Mouse (Mus musculus) embryonic stem cell, embryonic (primary cell): ENCODE measurements around the gene Klhdc7b.

Source experiments
- CTCF ChIA-PET, 4 experiments: fragments of 300-600 bp in 2 of 4; fragments of 350-600 bp in 2 of 4; sonication (Branson Sonifier 250); formaldehyde crosslinking; loops; one replicate each; lab custom pipeline; 2022; ENCODE audit warnings: inconsistent platforms in 2 of 4; lab: Charles Lee
- POLR2A ChIA-PET, 4 experiments: fragments of 300-600 bp in 2 of 4; fragments of 350-600 bp in 2 of 4; sonication (Branson Sonifier 250); formaldehyde crosslinking; loops; one replicate each; lab custom pipeline; 2022; ENCODE audit warnings: antibody characterized with exemption in 4 of 4, inconsistent platforms in 1 of 4; lab: Charles Lee

The Klhdc7b gene

DNA sequence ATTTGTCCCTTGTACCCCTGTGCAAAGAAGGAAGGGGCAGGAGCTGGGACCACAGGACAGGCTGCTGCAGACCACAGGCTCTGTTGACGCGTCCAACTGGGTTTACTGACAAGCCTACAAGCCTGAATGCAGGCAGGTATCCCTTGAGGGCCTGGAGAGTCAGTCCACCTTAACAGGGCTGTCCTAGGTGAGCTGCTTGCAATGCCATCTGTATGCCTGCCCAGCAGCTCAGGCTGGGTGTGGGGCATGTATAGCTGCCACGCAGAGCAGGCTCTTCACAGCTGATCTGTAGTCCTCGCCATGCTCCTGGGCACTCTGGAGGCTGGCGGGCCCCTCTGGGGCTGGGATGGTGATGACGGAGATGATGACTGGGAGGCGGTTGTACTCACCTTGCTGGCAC, at the start of gene Klhdc7b:
TSS of gene Klhdc7b (plus strand) at position 301 of the 400 bp plus-strand sequence.
- ChIA-PET POLR2A (interaction anchor here in 3 of 4 experiments (0.5 to 5.6 kb wide), 10 partner anchors 8 to 45 kb away, joined by 3 to 50 read pairs (median 6); partner anchors contain the start of genes Cpt1b (in 2 of the 3), Sco2 (in 2 of the 3), Tymp (in 2 of the 3) and C730034F03Rik (in 1 of the 3)), CTCF (interaction anchor here in 1 of 4 experiments (2.5 kb wide), 1 partner anchor 11 kb away, joined by 9 read pairs; the partner anchor contains the start of gene Sco2)

DNA sequence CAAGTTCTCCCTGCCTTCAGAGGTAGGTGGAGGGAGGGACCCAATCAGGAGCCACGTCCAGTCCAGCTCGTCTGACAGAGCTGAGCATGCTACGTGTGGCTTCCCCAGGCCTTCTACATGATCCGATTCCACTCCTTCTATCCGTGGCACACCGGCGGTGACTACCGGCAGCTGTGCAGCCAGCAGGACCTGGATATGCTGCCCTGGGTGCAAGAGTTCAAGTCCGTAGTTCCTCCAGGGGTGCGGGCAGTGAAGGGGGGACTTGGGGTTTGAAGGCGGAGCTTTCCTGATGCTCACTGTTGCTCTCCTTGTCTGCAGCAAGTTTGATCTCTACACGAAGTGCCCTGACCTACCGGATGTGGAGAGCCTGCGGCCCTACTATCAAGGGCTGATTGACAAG, 48.3 kb upstream of the Klhdc7b start:
- POLR2A ChIA-PET = interaction anchor here in 3 of 4 experiments (0.8 to 4.8 kb wide), 9 partner anchors 8 to 141 kb away, joined by 3 to 37 read pairs (median 6); partner anchors contain the start of genes Adm2 (in 2 of the 3), Sbf1 (in 2 of the 3) and Sco2 (in 1 of the 3)
- CTCF ChIA-PET = interaction anchor here in 2 of 4 experiments (0.7 to 2.0 kb wide), 4 partner anchors 10 to 140 kb away, joined by 3 to 5 read pairs (median 3); partner anchors contain the start of genes Dennd6b (in 1 of the 2) and Sbf1 (in 1 of the 2)

DNA sequence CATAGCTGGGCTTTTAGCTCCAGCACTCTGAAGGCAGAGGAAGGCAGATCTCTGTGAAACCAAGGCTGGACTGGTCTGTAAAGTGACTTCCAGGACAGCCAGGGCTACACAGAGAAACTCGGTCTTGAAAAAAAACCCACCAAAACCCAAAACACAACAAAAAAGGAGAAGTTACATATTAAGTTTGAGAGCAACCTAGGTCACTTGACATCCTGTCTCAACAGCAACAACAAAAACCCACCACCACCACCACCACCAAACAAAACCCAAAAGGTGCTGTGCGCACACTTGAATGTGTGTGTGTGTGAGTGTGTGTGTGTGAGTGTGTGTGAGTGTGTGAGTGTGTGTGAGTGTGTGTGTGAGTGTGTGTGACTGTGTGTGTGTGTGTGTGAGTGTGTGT, 45.0 kb upstream of the Klhdc7b start:
- CTCF ChIA-PET = interaction anchor here in 1 of 4 experiments (0.7 kb wide), 1 partner anchor 14 kb away, joined by 3 read pairs; no protein-coding TSS in a partner anchor
- POLR2A ChIA-PET = interaction anchor here in 1 of 4 experiments (1.1 to 1.4 kb wide), 2 partner anchors 13 to 17 kb away, joined by 3 read pairs; partner anchors contain the start of gene Adm2

- ChIA-PET POLR2A (interaction anchor here in 1 of 4 experiments (0.5 to 1.4 kb wide), 4 partner anchors 9 to 250 kb away, joined by 3 to 5 read pairs (median 3); partner anchors contain the start of gene Adm2), CTCF (interaction anchor here in 1 of 4 experiments (0.7 kb wide), 1 partner anchor 13 kb away, joined by 3 read pairs; no protein-coding TSS in a partner anchor)
These were observed 44.6 kb upstream of the Klhdc7b start for GRCm38 (mm10) chr15:89340136-89340535.

GRCm38 (mm10) chr15:89341678-89342077, 43.0 kb upstream of the Klhdc7b start:
- CTCF ChIA-PET = interaction anchor here in 1 of 4 experiments (1.0 kb wide), 1 partner anchor 19 kb away, joined by 4 read pairs; no protein-coding TSS in a partner anchor
- POLR2A ChIA-PET = no interaction called here

- POLR2A ChIA-PET = interaction anchor here in 1 of 4 experiments (0.9 to 1.5 kb wide), 2 partner anchors 17 to 30 kb away, joined by 3 read pairs; partner anchors contain the start of gene Sco2
- CTCF ChIA-PET = interaction anchor here in 1 of 4 experiments (0.6 kb wide), 1 partner anchor 216 kb away, joined by 5 read pairs; no protein-coding TSS in a partner anchor
These were observed 41.4 kb upstream of the Klhdc7b start for GRCm38 (mm10) chr15:89343325-89343724.

- ChIA-PET POLR2A (interaction anchor here in 3 of 4 experiments (0.8 to 16.3 kb wide), 9 partner anchors 9 to 227 kb away, joined by 3 to 248 read pairs (median 3); partner anchors contain the start of genes Hdac10 (in 1 of the 3), Odf3b (in 1 of the 3), Sbf1 (in 1 of the 3) and Sco2 (in 1 of the 3)), CTCF (interaction anchor here in 2 of 4 experiments (1.3 to 1.8 kb wide), 2 partner anchors 23 to 24 kb away, joined by 3 to 7 read pairs; partner anchors contain the start of gene Sco2 (in 1 of the 2))
These were observed 34.3 kb upstream of the Klhdc7b start for GRCm38 (mm10) chr15:89350447-89350846.

DNA sequence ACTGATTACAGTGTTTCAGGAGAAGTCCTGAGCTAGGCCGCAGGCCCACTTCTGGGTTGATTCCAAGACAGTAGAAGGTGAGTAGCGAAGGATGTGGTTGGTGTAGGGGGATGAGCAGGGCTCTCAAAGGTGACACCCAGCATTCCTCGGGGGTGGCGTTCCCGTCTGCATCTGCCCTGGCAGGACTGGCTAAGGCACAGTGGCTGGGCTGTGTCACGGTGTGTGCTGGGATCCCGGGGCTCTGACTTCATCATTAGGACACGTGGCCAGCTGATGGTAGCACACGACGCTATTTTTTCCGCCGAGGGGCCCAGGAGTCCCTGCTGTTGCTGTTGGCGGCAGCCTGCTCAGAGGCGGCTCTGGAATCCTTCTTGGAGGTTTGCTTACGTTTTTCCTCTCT, 33.4 kb upstream of the Klhdc7b start:
- ChIA-PET POLR2A (interaction anchor here in 3 of 4 experiments (0.8 to 16.3 kb wide), 9 partner anchors 8 to 228 kb away, joined by 3 to 248 read pairs (median 3); partner anchors contain the start of genes Hdac10 (in 1 of the 3), Odf3b (in 1 of the 3), Sbf1 (in 1 of the 3) and Sco2 (in 1 of the 3)), CTCF (interaction anchor here in 1 of 4 experiments (1.8 kb wide), 1 partner anchor 23 kb away, joined by 7 read pairs; the partner anchor contains the start of gene Sco2)

DNA sequence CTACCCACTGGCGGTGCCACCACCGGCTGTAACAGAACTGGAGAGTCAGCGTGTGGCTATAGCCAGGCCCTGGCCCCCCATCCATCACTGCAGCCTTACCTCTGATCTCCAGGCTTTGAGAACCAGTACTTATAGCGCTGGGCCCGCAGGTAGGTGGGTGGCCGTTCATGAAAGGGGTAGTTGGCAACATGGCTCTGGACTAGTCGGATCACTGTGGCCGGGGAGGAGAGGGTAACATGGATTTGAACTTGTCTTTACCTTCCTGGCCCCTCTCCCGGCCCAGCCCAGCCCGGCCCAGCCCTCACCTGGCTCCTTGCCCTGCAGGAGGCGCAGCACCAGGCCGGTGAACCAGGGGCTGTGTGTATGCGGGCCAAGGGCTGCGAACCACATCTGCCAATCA, 32.7 kb upstream of the Klhdc7b start:
- ChIA-PET POLR2A (interaction anchor here in 2 of 4 experiments (0.6 to 16.3 kb wide), 7 partner anchors 9 to 37 kb away, joined by 3 to 248 read pairs (median 3); partner anchors contain the start of genes Sco2 (in 2 of the 2), Odf3b (in 1 of the 2), Sbf1 (in 1 of the 2) and Tymp (in 1 of the 2)), CTCF (interaction anchor here in 1 of 4 experiments (1.8 kb wide), 1 partner anchor 22 kb away, joined by 7 read pairs; the partner anchor contains the start of gene Sco2)

GRCm38 (mm10) chr15:89352795-89353194, 31.9 kb upstream of the Klhdc7b start:
- CTCF ChIA-PET = interaction anchor here in 2 of 4 experiments (0.6 to 1.6 kb wide), 2 partner anchors 13 to 66 kb away, joined by 3 to 4 read pairs; no protein-coding TSS in a partner anchor
- POLR2A ChIA-PET = interaction anchor here in 2 of 4 experiments (0.6 to 16.3 kb wide), 5 partner anchors 11 to 28 kb away, joined by 3 to 248 read pairs (median 3); partner anchors contain the start of genes Sco2 (in 2 of the 2), Odf3b (in 1 of the 2) and Tymp (in 1 of the 2)

DNA sequence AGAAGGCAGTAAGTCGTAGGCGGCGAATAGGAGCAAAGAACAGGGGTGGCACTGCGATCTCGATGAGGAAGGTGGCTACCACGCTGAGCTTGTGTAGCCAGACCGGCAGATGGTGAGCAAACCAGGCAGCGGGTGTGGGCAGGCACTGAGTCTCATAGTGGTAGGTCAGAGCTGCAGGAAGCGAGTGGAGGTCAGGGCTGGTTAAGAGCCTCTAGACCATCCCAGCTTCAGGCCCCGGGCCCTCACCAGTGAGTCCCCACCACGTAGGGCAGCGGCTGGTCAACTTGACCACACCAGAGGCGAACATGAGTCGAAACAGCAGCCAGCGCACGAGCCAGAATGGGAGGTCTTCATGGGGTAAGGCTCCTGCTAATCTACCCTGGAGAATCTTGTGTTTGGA, 30.9 kb upstream of the Klhdc7b start:
- ChIA-PET CTCF (interaction anchor here in 1 of 4 experiments (1.6 kb wide), 1 partner anchor 14 kb away, joined by 3 read pairs; no protein-coding TSS in a partner anchor), POLR2A (interaction anchor here in 2 of 4 experiments (0.5 to 16.3 kb wide), 5 partner anchors 14 to 141 kb away, joined by 3 to 248 read pairs (median 5); partner anchors contain the start of genes Sco2 (in 2 of the 2), Miox (in 1 of the 2), Odf3b (in 1 of the 2) and Tymp (in 1 of the 2))

GRCm38 (mm10) chr15:89354455-89354854, 30.3 kb upstream of the Klhdc7b start:
- POLR2A ChIA-PET = interaction anchor here in 2 of 4 experiments (0.9 to 16.3 kb wide), 4 partner anchors 18 to 172 kb away, joined by 4 to 248 read pairs (median 40); partner anchors contain the start of genes Sco2 (in 2 of the 2), Miox (in 1 of the 2), Odf3b (in 1 of the 2) and Tymp (in 1 of the 2)
- CTCF ChIA-PET = no interaction called here

DNA sequence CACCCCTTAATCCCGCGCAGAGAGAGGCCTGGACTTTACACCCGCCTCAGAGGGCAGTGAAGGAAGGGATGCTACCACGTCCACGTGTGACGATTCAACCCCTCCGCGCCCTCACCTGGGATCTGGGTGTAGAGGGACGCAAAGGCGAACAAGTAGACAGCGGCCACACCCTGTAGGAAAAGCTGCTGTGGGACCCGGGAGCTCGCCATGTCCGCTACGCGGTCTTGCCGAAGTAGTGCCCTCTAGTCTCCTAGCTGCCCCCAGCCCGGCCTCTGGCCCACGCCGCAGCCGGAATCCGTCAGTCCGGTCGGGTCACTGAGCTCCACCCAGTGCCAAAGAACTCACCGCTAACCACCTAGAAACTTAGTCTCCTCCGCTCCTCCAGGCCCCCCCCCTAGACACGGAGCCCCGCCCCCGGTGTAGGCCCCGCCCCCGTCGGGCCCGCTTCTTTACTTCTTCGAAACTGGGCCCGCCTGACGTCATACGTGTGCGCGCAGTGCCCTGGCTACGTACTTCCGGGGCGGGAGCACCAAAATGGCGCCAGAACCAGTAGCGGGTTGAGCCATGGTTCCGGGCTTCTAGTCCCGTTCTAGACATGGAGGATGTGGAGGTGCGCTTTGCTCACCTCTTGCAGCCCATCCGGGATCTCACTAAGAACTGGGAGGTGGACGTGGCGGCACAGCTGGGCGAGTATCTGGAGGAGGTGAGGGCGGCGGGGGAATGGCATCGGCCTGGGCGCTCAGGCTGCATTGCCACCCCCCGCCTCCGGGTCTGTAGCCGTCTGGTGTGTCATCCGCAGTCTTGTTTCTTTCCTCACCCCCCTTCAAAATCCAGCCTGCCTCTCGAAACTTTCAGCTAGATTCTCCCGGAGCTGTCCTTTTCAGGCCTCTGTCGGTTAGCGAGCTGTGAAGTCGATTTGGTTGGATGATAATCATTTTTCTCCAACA, 29.2 kb upstream of the Klhdc7b start, which contains the start of the genes Lmf2 and Ncaph2:
TSS of gene Lmf2 (minus strand) at position 419 of the 947 bp plus-strand sequence.
TSS of gene Ncaph2 (plus strand) at position 479 of the 947 bp plus-strand sequence.
- POLR2A ChIA-PET = interaction anchor here in 3 of 4 experiments (0.5 to 16.3 kb wide), 51 partner anchors 9 to 896 kb away, joined by 3 to 248 read pairs (median 4); partner anchors contain the start of genes C730034F03Rik (in 3 of the 3), Chkb (in 3 of the 3), Cpt1b (in 3 of the 3) and Sco2 (in 3 of the 3)
- CTCF ChIA-PET = interaction anchor here (0.6 to 4.5 kb wide), 7 partner anchors 17 to 160 kb away, joined by 3 to 30 read pairs (median 3); partner anchors contain the start of genes Sco2 (in 3 of the 4), Dennd6b (in 1 of the 4) and Sbf1 (in 1 of the 4)

DNA sequence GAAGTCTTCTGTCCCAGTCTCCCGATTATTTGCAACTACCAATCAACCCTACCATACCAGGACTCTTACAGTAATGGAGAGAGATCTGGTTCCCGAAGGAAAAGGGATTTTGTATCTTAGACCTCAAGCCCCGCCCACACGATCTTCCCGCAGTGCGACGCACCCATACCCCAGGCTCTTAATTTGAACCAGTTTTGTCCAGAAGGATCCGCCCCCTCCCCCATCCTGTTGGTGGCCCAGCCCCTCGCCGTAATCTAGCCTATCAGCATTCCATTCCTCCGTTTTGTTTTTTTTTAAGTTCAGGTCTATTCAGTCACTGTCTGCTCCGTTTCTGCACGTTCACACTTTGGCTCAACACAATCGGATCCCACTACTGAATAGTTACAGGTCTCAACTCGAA, 28.3 kb upstream of the Klhdc7b start:
- POLR2A ChIA-PET = interaction anchor here (0.7 to 16.3 kb wide), 39 partner anchors 8 to 1899 kb away, joined by 3 to 248 read pairs (median 4); partner anchors contain the start of genes Sco2 (in 4 of the 4), Chkb (in 2 of the 4), Cpt1b (in 2 of the 4) and Tubgcp6 (in 2 of the 4)
- CTCF ChIA-PET = interaction anchor here (0.6 to 4.5 kb wide), 8 partner anchors 17 to 1620 kb away, joined by 3 to 30 read pairs (median 3); partner anchors contain the start of genes Sco2 (in 2 of the 4), C730034F03Rik (in 1 of the 4), Chkb (in 1 of the 4) and Gm44502 (in 1 of the 4)

GRCm38 (mm10) chr15:89358784-89359183, 25.9 kb upstream of the Klhdc7b start:
- POLR2A ChIA-PET = interaction anchor here in 2 of 4 experiments (1.0 to 16.3 kb wide), 6 partner anchors 8 to 70 kb away, joined by 3 to 248 read pairs (median 4); partner anchors contain the start of genes Sco2 (in 2 of the 2), C730034F03Rik (in 1 of the 2), Gm44502 (in 1 of the 2) and Odf3b (in 1 of the 2)
- CTCF ChIA-PET = interaction anchor here in 2 of 4 experiments (0.5 to 4.5 kb wide), 4 partner anchors 14 to 584 kb away, joined by 3 to 30 read pairs (median 19); partner anchors contain the start of gene Sco2 (in 2 of the 2)
